Mouse (Mus musculus): Measurements from ENCODE around the gene Adamts18.
"Not testable (repeated sequence)": the region's sequence is repeated elsewhere in the genome, so short reads cannot be mapped to it uniquely, and the experiment has no call there.

Gene Adamts18

DNA sequence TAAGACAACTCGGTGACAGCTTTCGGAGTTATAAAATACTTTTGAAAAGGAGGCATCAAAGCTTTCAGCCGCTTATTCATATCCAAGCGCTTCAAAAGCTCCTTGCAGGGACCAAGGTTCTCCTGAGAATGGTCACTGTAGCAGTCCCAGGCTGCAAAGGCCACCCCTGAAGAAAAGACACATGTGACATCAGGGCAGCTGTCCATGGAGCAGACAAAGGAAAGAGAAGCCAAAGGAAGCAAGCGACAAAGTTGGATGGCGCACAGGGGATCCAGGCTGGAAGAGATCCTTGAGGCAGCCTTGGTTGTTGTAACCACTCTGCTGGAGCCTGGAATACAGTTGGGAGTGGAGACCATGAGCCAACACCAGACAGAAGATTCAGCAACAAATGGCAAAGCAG is 10.3 kb downstream of the Adamts18 start:
- no peak for DNase-seq (ENCODE audit: low read depth, low spot score)

DNA sequence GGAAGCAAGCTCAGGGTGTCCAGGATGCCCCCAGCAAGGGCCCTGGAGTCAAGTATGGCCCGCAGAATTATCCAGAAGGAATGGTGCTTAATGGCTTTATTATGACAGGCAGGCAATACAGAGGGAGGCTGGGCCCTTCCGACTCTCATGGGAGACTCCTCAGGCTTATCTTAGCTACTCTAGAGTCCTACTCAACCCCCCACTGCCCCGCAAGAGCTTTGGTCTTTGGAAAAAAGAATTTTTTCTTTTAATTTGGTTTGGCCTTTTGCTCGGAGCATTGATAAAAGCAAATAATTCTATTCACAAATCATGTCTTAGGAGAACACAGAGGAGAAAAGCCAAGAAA is 11.0 kb downstream of the Adamts18 start:
- DNase-seq (ENCODE audit: low read depth, low spot score), result no peak

DNA sequence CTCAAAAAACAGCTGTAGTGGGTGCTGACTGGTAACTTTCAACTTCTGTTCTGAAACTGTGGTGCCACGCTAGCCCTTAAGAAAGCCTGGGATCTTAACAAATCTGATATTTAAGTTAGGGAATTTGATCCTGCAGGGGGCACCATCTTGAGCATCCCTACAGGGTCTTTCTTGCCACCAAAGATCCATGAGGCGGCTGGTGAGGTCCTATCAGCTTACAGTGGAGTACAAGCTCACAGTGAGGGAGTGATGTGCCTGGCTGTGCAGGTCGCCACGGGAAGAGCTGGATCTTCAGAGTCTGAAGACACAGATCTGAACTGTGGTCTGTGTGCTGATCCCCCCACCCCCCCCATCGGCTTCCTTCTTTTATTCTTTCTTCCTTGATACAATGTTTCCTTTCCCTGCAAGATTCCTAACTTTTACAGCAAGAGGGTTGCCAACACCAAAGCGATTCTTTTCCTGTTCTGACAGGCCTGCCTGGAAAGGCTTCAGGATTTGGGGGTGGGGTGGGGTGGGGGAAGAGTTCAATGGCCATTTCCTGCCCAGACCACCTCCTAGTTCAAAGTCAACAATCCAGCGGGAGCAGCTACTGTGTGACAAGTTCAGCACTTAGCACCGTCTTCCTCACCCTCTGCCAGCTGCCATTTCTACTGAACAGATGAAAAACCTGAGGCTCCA is 11.5 kb downstream of the Adamts18 start:
- no peak for DNase-seq (ENCODE audit: low read depth, low spot score)

DNA sequence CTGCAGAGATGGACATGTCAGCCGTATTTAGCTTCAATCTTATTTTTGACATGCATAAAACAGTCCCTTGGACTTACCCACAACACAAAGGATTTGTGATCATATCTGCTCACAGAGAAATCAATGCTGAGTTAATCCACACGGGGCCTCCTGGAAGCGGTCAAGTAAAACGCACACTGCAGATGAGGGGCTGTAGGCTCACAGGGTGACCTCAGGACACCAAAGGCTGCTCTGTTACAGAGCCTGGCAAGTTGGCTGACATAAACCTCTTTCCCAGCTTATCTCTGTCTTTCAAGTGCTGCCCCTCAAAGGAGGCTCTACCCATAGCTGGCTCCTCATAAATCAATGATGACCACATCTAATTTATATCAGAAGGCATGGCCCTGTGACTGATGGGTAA is 14.9 kb downstream of the Adamts18 start:
- no peak for DNase-seq (ENCODE audit: low read depth, low spot score)

DNA sequence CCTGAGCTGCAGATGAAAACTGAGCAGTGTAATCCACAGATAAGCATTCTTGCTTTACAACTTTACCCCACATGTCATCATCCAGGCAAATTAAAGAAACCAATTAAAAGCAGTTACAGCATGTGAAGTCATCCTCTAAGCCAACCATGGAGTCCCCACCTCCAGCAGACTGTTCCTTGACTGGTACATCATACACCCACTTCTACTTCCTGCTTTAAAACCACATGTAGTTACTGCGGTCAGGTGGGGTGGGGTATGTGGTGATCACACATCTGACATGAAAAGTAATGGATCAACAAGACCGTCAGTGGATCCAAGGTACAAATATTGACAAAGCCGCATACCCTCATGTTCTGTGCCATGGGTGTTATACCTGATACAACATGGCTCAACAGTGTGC is 21.3 kb downstream of the Adamts18 start:
- DNase-seq (ENCODE audit: low read depth, low spot score), result no peak

DNA sequence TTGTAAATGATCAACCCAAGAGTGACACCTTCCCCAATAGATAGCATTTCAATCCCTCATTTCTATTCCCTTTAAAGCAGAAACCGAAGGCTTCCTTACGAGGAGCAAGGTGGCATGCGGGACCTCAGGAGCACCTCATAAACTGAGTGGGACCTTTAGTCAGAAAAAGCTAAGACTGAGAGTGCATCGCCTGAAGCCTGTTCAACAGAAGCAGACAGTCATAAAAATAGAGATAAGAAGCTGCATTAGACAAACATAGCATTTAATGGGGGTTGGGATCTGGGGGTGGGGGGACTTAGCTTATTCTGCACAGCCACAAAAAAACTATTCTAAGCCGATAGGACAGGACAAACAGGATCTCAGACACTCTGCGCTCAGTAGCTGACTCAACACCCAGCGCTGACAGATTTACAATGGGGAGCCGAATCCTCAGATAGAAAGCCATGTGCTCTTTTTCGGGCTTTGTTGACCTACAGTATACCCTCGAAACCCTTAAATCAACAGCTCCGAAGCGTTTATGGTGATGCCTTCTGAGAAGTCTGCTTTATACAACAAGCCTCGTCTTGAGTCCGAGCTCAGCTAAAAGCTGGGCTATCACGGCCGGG is 27.5 kb downstream of the Adamts18 start:
- DNase-seq (ENCODE audit: low read depth, low spot score), result no peak

DNA sequence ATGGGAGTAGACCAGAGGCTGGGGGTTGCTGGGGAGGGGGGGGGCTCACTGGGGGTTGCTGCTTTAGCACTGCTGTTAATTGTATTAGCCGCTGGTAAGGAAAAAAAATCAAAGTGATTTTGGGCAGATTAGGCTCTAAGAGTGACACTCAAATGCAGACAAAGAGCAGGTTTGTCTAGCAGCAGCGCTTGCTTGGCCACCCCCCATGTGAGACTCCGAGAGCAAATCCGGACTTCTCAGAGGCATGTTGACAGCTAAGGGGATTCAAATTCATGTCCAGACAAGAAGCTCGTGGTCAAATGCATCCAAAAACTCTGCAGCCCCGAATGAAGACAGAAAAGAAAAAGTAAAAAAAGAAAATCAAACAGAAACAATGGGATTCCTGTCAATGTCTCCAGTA is 34.6 kb downstream of the Adamts18 start:
- no peak for DNase-seq (ENCODE audit: low read depth, low spot score)

DNA sequence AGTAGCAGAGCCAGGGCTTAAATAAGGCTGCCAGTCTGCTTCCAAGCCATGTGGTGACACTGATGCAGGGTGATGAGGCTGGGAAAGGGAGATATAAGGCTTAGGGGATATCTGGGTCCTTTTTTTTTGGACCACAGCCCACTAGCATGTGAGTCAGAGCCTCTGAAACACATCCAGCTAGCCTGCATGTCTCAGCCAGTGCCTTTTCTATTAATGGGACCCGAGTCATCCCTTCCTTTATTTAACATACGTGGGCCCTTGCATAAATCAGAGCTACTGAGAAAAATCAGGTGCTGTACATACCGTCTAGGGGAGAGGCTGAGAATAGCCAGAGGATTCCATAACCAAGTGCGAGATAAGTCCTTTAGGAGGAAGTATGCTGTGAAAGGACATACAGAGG is 37.0 kb downstream of the Adamts18 start:
- no peak for DNase-seq (ENCODE audit: low read depth, low spot score)

DNA sequence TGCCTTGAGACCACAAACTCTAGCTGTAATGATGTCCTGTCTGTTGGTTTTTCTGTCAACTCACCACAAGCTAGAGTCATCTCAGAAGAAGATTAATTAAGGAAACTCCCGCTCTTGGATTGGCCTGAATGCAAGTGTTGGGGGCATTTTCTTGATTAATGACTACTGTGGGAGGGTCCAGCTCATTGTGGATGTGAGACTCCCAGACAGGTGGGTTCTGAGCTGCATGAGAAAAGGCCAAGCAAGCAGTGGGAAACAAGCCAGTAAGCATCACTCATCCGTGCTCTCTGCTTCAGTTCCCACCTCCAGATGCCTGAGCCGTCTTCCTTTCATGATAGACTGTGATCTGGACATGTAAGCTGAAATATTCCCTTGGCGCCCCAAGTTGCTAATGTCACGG is 38.6 kb downstream of the Adamts18 start:
- no peak for DNase-seq (ENCODE audit: low read depth, low spot score)

DNA sequence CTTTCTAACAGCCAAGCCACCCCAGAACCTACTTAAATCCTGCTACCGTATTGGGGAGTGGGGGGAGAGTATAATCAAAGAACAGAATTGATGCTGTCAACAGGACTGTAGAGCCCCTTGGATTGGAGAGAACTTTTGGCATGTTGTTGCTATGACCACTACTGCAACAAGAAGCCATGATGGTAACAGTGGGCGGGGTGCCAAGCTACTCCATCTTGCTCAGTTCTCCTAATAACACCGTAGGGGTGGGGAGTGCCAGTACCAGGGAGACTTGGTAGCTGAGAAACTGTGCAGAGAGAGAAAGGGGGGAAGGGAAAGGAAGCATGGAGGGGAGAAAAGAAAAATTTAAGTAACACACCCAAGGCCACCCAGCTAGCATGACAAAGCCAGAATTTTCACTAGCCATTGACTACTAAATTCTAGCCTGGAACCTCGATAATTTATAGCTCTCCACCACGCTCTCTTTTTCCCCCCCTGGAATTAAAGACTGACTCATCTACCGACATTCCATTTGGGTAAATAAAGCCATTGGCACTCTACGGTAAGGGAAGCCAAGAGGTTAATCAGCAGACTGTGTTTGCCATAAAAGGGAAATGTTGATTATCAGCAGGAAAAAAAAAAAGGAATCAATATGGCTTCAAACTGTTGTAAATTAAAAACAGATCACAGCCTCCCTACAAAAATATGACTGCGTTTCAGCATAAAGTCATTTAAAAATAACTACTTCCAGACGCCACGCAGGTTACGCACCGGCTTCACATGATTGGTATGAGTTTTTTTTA is 44.5 kb downstream of the Adamts18 start:
- peak; percentile 35 for DNase-seq (ENCODE audit: low read depth, low spot score)

DNA sequence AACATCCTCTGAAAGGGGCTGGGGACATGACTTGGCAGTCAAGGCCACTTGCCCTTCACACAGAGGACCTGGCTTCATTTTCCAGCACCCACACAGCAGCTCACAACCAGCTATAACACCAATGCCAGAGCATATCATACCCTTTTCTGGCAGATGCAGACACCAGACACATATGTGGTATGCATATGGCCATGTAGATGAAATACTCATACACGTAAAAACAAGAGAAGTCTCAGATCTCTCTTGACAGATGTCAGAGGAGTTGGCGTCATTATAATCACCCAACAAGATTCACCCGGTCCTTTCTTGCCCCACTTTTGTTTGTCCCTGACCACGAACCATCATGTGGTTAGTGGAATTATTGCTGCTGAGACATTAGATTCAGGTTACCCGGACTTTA is 47.0 kb downstream of the Adamts18 start:
- DNase-seq (ENCODE audit: low read depth, low spot score), result no peak

DNA sequence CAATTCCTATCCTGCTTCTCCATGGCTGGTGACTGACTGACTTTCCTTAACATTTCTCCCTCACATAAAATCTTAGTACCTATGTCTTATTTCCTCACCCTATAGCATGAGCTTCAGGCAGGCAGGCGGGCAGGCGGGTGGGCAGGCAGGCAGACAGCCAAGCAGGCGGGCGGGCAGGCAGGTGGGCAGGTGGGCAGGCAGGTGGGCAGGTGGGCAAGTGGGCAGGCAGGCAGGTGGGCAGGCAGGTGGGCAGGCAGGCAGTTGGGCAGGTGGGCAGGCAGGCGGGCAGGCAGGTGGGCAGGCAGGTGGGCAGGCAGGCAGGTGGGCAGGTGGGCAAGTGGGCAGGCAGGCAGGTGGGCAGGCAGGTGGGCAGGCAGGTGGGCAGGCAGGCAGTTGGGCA is 48.0 kb downstream of the Adamts18 start:
- DNase-seq (ENCODE audit: low read depth, low spot score), result not testable (repeated sequence)

DNA sequence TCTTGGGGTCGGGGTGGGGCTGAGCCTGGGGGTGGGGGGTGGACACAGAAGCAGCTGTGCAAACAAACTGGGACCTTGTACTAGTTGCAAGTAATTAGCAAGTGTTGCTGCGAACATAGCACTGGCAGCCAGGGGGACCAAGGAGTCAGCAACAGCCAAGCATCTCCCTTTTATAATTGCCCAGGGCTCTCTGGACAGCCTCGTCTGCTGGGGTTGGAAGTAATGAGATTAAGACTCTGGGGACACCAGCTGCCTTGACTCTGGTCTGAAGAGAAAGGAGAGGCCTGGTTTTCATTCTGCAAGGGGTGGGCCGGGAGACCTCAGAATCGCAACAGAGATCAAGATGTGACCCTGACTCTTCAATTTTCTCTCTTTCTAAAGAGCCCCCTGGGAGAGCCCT is 49.0 kb downstream of the Adamts18 start:
- no peak for DNase-seq (ENCODE audit: low read depth, low spot score)

DNA sequence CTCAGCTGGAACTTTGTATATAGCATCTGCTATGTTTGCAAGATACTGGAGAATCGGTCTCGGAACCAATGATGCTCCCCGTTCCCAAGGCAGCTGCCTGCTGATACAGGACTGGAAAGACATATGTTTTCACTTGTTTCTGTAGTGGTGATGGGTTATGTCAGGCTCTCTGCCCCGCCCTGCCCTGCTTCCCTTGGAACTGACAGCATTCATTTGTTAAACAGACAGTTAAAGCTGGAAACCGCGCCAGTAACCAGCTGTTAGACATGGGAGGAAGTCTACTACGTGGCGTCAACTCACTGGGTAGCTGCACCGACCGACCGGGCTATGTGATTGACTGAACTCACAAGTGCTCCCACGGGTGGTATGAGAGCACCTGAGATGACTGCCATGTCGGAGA is 56.7 kb downstream of the Adamts18 start:
- peak; percentile 6 for DNase-seq (ENCODE audit: low read depth, low spot score)

DNA sequence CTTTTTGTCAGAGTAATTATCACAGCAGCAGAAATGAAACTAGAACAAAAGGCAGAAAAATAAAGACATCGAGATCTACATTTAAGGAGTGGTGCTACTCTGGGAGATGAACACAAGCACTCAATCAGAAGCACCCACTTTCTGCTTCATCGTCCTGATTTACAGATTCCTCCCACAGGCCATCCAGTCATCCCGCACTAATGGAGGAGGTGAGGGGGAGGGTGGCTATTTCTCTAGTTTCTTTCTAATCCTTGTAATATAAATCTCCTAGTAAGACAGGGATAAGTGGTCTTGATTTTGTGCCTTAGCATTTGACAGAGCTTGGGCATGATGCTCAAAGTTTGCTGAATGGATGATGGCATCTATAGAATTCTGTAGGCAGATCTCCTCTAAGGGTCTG is 57.5 kb downstream of the Adamts18 start:
- DNase-seq (ENCODE audit: low read depth, low spot score), result no peak

DNA sequence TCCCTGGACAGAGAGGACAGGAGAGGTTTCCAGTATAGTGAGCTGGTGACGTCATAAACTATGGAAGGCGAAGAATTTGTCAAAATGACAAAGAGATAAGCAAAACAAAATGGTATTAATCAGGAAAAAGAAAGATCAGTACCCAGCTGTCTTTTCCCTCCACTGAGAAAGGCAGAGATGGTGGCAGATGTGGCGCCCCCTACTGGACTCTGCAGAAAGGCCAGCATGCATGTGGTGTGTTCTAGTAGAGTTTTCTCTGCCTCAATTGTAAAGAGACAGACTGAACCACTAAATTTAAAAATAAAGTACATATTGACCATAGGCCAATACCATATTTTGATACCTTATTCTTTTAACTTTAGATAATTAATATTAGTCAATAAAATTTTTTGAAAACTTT is 64.8 kb downstream of the Adamts18 start:
- no peak for DNase-seq (ENCODE audit: low read depth, low spot score)

DNA sequence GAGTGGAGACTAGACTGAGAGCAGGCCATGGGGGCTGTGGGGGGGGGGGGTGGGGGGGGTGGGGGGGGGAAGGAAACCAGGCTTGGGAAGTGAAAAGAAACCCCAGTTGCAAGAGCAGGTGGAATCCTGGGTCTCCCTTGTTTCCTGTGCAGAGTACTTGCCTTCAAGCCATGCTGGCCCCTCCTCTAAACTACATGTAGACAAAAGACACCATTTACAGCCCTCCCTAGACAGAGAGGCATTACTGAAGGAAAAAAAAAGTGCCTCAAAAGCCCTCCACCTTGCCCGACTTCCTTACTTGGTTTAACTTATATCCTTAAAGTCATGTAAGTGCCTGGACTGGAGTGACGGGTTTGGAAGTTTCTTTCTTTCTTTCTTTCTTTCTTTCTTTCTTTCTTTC is 67.0 kb downstream of the Adamts18 start:
- no peak for DNase-seq (ENCODE audit: low read depth, low spot score)

DNA sequence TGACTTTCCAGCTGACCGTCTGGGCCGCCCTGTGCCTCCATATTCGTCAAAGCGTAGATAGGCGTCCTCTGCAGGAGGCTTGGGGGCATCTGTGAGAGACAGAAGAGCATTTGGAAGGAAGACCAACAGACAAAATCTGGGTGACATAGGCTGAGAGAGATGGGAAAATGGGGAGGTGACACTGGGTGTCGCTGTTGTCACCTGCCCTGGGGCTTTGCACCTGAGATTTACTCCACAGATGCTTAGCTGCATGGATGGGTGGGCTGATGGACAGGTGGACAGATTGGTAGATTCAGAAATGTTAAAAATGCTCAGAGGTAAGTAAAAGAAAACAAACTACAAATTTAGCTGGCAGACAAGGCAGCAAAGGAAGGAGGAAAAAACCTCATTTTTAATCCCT is 73.2 kb downstream of the Adamts18 start:
- no peak for DNase-seq (ENCODE audit: low read depth, low spot score)

DNA sequence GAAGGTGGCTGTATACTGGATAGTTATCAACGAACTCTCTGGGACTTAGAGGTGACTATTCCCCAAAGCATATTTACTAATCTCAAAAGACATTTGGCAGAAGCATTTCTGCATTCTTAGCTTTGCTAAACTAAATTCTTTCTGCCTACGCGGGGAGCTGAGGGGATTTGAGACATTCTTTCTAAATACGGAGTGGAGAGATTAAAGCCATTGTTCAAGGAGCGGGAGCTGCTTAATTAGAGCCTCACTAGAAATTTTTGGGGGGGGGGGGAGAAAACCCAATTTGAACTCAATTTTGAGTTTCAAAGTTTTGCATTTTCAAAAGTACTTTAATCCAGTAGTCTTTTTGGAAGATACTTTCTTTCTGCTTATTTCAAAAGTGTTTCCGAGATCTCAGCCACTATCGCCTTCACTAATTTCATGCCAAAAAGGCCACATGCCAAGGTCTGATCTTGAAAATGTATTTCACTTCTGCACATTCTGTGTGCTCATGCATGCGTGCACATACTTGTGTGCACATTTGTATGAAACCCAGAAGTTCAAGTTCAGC is 79.6 kb downstream of the Adamts18 start:
- DNase-seq (ENCODE audit: low read depth, low spot score), result no peak

DNA sequence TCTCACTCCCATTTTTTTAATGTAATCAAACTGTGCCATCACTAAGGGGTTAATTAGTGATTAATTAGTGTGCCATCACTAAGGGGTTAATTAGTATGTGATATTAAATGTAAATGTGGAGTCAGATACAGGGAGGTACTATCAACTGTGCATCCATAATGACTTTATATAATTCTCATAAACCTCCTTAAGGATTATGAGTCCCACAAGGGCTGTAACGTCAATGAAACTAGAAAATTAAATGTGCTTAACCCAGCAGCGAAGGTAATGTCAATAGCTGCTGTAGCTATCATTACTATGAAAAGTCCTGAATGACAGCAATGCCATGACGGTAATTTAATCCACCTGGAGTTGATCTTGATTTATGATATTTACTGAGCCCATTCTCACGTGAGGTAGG is 83.4 kb downstream of the Adamts18 start:
- no peak for DNase-seq (ENCODE audit: low read depth, low spot score)

DNA sequence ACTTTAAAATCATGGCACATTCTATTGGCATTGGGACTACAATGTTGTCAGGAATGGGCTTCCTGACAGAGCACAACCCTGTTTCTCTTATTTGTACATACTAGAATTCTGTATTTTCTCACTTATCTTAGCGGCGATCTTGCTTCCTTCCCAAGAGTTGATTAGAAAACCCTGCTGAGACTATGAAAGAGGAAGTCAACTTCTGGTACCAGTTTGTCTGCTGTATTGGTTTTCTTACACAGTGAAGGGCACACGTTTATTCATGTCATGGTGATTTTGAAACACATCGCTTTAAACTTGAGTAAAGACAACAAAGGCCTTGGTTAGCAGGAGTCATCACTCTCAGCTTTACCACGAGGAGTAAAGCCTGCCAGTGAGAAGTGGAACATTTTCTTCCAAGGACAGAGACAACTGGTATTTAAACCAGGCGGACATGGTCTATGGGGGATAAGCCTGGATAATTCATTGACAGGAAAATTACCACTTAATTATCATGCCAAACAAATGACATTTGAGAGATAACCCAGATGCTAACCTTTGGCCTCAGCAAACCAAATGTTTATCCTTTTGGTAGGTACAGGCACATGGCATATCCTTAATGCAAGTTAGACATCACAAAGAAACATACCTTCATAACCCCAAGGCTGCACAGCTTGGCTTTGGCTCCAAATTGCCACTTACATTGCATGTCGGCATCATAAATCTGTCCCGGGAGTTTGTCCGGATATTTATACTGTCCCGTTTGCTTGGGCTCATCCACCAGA is 84.8 kb downstream of the Adamts18 start:
- no peak for DNase-seq (ENCODE audit: low read depth, low spot score)

DNA sequence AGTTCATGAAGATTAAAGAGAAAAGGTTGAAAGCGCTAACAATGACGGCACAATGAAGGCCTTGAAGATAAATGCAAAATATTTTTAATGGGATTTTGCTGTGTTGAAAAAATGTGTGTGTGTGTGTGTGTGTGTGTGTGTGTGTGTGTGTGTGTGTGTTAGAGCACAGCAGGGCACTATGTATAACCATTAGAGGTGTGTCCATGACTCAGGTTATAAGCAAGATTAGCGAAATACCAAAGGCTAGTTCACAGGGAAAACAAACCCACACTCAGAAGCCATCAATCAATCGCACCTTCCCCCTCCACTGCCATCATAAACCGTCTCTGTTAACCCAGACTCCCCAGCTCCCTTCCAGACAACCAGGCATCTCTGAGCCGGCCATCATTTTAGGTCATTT is 86.4 kb downstream of the Adamts18 start:
- DNase-seq (ENCODE audit: low read depth, low spot score), result peak; percentile 4

All from 3T3-L1 (cell line).